Mouse (Mus musculus) megakaryocyte, adult 5-6 weeks (primary cell): ENCODE data around the gene Tmco3. TPM values are rescaled to one million over a fixed set of nuclear protein-coding genes. Genes with fewer than 3 reads are reported as not detected.

Experiments used
- ATAC-seq: 2 replicates; pipeline ENCODE4 v1.8.0; 2016; ENCODE audit warnings: mild to moderate bottlenecking, inconsistent platforms; ENCODE audit not compliant: poor library complexity, severe bottlenecking
- total RNA-seq, 2 experiments: library from RNA; stranded (forward) in 1 of 2; stranded (reverse) in 1 of 2; fragments of 153-499, 151-499 nt in 1 of 2; fragments of 221-1000, 200-1000 nt in 1 of 2; gene quantifications; 2 replicates each; pipeline versions ENCODE4 v1.2.3 to v1.2.4; 2015 to 2017

The Tmco3 gene
- total RNA-seq, 2 experiments from 2014 or later, result 8.9 to 16.0 TPM

DNA sequence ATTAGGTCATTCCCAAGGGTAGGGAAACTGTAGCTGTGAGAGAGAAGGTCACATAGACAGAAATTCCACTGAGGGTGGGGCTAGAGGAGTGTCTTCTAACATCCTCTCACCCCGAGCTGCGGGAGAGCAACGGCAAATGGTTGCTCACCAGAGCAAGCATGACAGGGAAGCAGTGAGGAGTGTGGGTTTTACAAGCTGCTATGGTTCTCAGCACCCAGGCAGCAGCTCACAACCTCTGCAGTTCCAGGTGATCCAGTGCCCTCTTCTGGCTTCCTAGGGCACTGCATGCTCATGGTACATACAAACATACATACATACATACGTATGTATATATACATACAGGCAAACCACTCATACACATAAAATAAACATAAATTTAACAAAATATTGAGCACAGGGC is 17.9 kb downstream of the Tmco3 start:
- ATAC-seq, result no peak

DNA sequence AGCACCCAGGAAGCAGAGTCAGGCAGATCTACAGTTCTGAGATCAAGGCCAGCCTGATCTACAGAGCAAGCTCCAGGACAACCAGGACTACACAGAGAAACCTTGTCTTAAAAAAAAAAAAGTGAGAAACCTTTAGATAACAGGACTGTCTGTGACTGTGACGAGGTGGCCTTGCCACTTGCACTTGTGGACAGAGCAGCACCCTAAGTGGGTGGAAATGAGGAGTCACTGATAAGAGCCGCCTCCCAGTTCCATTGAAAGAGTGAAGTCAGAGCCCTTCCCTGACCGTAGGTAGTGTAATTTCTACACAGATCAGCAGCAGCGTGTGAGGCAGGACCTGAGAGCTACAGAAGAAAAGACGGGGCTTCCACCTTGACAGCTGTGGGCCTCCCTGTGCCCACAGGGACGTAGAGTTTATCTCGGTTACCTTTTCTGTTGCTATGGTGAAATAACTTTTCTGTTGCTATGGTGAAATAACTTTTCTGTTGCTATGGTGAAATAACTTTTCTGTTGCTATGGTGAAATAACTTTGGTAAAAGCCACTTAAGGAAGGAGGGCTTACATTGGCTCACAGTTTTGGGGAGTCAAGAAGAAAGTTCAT is 18.4 kb downstream of the Tmco3 start:
- peak; percentile 73 for ATAC-seq

DNA sequence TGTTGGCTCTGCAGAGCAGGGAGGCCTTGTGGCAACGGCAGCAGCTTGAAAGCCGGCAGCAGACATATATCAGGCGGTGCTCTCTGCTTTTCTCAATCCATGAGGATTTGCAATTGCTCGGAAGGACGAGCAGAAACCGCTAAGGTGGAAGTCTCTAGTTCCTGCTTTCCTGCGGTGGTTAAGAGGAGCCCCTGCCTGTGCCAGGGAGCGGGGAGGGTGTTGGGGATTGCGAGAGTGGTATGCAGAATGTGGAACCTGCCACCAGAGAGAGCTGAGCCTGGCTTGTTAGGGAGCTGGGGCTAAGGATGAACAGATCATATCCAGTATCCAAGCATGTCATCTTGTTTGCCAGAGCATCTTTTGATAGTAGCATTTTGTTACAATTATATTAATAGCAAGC is 18.9 kb downstream of the Tmco3 start:
- peak; percentile 94 for ATAC-seq

DNA sequence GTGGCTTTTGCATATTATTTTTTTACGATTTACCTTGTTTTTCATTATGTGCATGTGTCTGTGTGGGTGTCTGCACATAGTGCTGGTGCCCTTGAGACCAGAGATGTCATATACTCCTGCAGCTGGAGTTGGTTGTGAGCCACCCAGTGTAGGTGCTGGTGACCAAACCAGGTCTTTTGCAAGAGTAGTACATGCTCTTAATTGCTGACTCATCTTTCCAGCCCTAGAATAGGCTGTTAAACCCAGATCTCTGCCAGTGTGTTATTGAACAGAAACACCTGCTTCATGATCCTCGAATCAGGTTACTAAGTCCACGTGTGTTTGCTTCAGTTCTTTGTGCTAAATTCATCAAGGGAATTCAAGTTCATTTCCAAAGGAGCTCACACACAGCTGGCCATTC is 26.9 kb downstream of the Tmco3 start:
- ATAC-seq, result peak; percentile 49; the same call in 1 of the 2 replicates

DNA sequence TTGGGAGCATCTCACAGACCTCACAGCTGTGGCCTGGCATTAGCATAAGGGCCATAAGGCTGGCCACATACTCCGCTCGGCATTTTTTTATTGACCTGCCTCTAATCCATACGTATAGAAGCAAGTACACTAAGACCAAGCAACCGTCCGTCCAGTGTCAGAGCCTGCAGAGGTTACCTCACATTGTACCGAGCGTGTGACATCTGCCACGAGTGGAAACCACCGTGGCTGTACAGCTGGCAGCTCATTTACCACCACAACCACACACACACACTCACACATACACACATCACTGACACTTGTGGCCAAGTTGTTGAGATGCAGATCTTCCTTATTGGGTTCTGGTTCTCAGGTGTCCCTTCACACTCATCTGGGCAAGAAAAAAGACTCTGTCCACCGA is 28.7 kb downstream of the Tmco3 start:
- ATAC-seq, result no peak

DNA sequence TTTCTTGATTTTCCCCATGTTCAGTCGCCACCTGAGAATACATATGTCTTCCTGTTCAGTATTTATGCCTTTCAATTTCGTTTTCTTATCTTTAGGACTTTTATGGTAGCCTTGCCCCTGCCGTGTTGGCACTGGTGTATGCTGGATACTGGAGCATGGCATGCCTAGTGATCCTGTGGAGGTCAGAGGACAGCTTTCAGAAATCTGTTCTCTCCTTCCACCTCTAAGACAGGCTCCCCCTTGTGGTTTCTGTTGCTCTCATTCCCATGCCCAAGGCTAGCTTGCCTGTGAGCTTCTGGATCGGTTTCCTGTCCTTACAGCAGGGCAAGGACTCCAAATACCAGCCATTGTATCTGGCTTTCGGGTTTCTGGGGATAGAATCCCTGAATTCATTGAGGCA is 38.6 kb downstream of the Tmco3 start:
- ATAC-seq, result 0 out of 2 replicates have a peak, but pooled peaks have one; percentile 45

DNA sequence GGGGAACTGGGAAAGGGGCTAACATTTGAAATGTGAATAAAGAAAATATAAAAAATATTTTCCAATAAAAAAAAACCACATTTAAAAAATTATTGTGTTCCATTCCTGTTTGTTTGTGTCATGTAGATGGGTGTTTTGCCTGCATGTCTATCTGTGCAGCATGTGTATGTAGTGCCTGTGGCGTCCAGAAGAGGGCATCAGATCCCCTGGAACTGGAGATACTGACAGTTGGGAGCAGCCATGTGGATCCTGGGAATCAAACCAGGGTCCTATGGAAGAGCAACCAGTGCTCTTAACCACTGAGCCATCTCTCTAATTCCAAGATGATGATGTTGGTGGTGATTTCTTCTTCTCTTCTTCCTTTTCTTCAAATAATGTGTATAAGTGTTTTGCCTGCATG is 46.7 kb downstream of the Tmco3 start:
- no peak for ATAC-seq

DNA sequence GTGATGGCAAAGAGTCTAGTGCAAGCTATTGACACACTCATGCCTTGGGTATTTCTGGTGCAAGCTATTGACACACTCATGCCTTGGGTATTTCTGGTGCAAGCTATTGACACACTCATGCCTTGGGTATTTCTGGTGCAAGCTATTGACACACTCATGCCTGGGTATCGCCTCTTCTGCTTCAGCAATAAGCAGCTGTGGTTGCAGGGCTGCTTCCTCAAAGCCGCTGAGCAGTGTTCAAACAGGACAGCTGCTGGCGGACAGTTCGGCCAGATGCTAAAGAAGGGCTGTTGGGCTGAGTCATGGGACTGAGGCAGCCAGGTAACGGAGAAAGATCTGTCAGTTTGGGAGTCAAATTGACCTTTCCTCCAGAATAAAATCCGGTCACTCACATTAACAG is 49.3 kb downstream of the Tmco3 start:
- ATAC-seq, result peak; percentile 88

DNA sequence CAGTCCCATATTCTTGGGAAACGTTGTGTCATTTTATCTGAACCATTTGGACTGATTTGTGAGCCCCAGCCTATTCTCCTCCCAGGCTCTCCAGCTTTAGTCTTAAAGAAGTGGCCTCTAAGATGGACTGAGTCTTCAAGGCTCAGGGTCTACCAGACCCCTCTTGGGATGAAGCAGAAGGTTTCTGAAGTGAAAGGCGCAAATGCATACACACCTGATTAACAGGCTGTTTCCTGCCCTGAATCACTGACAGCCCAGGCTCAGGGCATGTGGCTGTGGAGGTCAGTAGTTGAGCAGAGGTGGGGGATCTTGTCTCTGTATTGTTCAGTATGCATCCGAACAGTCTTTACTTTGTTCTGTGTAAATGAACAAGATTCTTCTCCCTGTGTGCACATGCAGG is 49.7 kb downstream of the Tmco3 start:
- ATAC-seq, result no peak

DNA sequence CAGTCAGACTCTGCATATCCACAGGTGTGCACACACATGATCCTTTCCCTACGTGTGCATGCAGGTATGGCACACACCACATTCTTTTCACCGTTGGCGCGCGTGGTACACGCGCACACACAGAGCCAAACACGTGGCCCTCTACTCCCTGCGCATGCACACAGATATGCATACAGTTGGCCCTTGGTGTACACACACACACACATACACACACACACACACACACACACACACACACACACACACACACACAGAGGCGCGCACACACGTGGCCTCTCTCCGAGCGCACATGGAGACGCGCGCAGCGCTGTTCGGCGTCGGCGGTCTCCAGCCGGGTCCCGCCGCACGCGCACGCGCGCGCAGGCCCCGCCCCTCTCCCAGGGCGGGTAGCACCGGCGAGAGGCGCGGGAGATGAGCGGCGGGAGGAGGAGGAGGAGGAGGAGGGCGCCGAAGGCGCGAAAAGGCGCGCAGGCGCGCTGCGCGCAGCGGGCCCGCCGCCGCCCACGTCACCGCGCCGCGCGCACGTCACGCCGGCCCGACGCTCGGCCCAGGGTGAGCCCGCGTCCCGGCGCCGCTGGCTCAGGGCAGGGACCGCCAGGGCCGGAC is 50.4 kb downstream of the Tmco3 start, which contains the start of gene Tfdp1:
Gene Tfdp1 (plus strand): TSS at position 497 of the 606 bp plus-strand sequence.
- peak; percentile 59 for ATAC-seq

DNA sequence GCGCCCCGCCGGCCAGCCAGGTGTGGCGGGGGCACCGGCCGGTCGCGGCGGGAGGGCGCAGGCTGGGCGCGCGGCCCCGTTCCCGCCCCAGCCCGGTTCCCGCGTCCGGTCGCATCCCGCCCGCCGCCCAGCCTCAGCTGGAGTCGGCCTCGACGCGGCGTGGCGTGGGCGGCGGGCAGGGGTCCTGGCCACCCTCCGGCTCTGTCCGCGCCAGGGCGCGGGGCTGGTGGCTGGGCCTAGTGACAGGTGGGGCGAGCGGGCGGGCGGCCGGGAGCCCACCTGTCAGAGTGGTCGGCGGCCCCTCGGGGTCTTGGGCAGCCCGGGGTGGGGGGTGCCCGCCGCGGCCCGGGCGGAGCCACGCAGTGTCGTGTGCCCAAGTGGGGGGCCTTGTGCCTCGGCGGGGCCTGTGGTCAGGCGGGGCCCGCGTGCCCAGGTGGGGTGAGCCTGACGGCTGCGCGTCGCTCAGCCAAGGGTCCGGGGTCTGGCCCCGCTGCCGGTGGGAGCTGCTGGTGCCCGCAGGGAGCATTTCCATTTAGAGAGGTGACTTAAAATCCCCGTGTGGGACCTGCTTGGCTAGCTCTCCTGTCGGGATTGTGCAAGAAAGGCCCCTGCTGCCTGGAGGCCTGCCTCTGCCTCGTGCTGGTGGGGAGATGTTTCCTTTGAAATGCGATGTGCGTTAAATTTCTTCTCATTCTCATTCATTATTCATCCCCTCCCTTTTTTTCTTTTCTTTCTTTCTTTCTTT is 51.1 kb downstream of the Tmco3 start:
- ATAC-seq, result no peak

DNA sequence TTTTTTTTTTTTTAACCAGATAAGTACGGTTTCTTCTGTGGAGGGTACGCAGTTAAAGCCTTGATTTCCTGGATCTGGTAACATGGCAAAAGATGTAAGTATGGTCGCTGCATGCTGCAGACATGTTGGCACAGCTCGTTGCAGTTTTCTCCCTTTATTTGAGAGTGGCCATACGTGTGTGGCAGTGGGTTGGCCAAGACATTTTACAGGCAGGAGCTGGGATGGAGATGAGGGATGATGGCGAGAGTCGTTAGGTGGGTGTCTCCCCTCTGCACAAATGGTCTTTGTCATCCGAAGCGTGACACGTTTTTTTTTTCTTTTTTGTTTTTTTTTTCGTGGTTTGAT is 51.6 kb downstream of the Tmco3 start:
- ATAC-seq, result no peak

DNA sequence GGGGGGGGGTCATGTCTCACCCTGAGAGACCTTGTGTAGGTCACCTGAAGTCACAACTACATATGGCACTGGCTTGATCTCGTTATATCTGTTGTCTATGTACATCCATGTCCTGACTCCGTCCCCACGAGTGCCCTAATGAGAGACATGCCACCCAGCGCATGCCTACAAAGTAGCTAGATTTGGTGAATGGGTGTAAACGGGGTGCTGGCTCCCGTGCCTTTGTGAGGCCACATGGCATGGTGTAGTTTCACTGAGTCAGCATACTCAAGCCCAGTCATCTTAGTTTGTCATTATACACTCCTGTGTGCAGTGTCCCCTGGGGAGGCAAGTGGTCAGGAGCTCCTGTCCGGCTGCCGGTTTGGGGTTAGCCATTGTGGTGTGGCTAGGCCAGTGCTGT is 52.7 kb downstream of the Tmco3 start:
- no peak for ATAC-seq

DNA sequence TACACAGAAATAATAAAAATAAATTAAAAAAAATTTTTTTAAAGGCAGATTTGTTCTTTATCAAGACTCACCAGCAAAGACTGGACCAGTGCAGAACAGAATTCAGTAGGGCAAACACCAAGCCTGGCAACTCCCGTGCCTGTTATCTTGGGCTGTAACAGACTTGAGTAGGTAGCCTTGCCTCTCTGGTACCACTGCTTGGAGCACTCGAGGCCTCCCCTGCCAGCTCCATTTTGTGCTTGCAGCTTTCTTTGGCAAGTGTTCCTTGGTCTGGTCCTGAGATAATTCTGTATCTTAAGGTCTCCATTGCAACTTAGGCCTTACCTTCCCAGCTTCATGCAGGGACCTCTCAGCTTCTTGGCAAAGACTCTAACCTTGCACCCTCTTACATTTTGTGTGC is 54.4 kb downstream of the Tmco3 start:
- no peak for ATAC-seq

DNA sequence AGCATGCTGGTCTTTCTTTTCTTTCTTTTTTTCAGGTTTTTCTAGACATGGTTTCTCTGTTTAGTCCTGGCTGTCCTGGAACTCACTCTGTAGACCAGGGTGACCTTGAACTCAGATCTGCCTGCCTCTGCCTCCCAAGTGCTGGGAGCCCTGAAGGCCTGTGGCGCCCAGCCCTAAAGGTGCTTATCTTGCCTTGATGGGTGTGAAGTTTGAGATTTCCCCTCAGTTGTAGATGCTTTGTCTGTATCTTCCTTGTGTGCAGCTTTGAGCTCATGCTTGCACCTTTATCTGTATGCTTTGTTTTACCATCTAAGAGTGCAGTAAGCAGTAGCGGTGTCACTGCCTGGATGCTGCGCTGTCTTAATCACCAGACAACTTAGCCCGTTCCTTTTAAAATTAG is 55.1 kb downstream of the Tmco3 start:
- ATAC-seq, result no peak

DNA sequence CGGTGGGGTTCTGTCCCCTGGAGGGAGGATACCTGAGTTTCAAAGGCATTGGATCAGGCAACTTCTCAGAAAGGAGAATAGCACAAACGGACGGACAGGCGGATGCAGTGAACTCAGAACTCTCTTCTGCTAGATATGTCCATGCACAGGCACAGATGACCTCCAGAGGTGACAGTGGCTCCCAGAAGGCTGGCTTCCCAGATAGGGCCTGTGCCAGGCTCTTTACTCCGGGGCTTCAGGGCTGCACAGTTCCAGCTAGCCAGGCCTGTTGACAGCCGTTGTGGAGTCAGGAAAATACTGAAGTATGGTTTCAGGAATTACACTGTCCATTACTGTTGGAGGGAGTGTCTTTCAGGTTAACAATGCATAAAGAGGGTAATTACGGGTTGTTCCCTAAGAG is 62.1 kb downstream of the Tmco3 start:
- no peak for ATAC-seq

DNA sequence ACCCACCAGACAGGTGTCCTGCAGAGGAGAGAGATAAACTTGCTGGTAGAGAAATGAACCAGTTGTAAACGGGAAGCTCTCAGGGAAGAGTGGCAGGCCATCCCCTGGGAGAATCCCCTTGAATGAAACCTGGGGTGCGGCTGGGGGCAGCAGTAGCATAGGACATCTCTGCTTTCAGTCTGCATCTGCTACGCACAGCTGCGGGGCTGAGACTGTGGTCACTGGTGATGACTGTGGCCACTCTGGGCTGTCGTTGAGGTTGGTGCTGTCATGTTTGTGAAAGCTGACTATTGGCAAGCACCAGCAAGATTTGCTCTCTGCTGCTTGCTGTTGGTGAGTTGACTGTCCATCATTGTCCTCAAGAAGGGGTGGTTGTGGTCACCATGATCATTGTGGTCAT is 63.6 kb downstream of the Tmco3 start:
- ATAC-seq, result no peak

DNA sequence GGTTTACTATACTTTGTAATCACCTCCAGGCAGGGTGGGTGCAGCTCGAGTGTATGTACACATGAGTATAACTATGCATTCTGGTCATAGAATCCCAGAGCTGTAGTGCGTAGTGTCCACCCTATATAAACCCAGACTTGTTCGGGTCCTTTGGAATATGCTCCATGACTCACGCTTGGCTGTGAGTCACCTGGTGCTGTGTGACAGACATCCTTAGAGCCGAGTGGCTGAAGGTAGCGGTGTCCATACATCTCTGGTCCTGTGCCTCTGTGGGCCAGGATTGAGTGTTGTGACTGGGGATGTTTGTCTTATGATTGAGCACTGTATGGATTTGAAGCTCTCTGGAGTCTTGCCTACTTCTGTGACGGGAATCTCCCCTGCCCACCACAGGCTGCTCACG is 64.6 kb downstream of the Tmco3 start:
- ATAC-seq, result no peak

DNA sequence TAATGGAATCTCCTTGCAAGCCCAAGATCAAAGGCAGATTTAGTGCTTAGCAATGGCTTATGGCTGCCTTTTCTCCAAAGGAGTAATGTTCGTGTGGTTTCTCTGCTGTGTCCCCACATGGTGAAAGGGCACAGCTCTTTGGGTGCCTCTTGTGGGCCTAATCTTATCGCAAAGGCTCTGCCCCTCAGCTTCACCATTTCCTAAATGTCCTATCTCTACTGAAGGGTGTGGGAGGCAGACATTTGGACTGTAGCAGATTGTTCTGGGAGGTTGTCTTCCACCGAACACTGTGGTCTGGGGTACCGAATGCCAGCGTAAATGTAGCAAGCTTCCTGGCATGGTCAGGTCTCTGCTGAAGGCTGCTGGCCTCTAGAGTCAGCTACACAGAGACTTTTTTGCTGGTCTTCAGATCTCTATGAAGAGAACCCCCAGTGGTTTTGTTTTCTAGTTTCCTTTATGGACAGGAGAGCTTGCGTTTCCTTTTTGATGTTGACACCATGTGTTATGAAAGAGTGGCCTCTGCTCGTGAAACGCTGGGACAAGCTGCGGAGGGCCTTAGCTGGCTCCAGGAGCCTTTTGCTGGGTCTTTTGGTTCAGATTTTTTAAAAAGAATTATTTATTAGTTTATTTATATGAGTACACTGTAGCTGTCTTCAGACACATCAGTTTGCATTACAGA is 65.3 kb downstream of the Tmco3 start:
- ATAC-seq, result peak; percentile 47

DNA sequence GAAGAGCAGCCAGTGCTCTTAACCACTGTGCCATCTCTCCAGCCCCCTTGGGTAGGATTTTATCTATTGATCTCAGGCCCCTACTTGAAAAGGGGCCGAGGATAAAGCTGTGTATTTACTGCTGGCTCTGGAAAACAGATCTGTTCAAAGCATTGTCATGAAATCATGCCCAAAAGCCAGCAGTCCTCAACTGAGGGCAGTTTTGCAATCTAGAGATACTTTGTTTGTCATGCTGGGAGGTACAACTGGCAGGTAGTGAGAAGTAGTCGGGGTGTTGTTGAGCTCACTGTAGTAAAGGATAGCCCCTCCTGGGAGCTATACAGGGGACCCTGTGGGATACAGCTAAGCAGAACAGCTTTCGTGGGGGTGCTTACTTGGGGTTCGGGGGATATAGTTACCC is 65.9 kb downstream of the Tmco3 start:
- peak; percentile 49 for ATAC-seq

DNA sequence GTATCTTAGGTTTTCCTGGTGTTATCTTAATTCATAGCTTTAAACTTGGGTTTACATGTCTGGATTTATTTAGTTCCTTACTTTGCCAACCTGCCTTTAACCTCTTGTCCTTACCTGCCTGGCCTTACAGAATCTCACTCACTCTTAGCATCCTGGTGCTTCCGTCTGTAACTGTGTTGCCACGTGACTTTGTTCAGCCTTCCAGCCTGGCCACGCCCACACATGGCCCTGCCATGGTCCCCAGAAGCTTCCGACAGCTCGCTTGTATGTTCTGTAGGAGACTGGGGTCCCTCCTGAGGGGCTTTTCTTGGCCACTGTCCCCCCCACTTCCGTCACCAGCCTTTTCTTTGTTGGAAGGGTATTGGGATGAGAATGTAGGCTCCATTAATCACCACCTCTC is 68.2 kb downstream of the Tmco3 start:
- ATAC-seq, result no peak

DNA sequence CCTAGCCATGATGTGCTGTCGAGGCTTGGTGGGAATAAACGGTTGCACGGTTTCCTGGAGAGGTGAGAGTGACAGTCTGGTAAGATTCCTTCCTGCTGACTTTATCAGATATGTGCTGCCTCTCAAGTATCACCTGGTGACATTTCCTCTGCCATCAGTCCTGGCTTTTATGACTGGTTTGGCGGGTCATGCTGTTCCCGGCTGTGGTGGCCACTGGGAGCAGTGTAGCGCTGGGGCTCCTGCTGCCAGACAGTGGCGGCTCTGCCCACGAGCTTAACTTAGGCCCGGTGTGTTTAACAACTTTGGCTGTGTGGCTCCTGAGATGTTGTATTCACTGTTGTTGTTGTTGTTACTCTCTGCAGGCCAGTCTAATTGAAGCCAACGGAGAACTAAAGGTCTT is 68.7 kb downstream of the Tmco3 start:
- ATAC-seq, result no peak
